Mouse (Mus musculus): ENCODE results near the gene Olfr1208. TPM values are rescaled to one million over a fixed set of nuclear protein-coding genes. Genes with fewer than 3 reads are reported as not detected.

Gene Olfr1208
- total RNA-seq (2014; rRNA removed) (not detected in 2 replicates), polyA plus RNA-seq (2012; rRNA removed) (not detected in 2 replicates)

DNA sequence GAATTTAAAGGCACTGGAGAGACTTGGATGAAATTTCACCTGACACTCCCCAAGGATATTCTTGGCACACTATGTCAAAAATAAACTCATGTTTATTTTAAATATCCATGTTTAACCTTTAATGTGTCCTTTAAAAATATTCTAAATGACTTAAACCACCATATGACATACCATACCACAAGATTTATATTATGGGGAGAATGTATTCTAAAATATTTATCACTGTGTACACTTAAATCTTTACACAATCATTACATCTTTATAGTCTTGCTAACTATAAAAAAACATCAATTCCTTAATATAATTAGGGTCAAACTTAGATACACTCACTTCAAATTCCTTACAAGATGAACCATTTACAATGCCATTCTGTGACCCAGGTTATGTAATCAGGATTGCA lies at the start of gene Olfr1208:
TSS of gene Olfr1208 (minus strand) at position 101 of the 400 bp plus-strand sequence.
- DNase-seq (ENCODE audit: extremely low read depth, low read depth, low spot score) = no peak
- H3K9ac ChIP-seq (ENCODE audit: low read depth, low read length) = no peak within 1 kb of the TSS
- H3K79me2 ChIP-seq (ENCODE audit: control insufficient read depth, insufficient read depth, low read length) = no peaks in the 10 kb centered on the region
- H3K36me3 ChIP-seq (ENCODE audit: control insufficient read depth, insufficient read depth, low read length) = no peaks in the 10 kb centered on the region
- no peaks in the 10 kb centered on the region for H3K27me3 ChIP-seq (ENCODE audit: control insufficient read depth, insufficient read depth, low read length)
- TF ChIP-seq CTCF (IDR thresholded peaks at IDR 0.05; ENCODE audit: low read depth, low read length) (no peak), POLR2A (IDR thresholded peaks at IDR 0.05; ENCODE audit: extremely low read depth, insufficient read depth, low read length) (no peak)
- H3K27ac ChIP-seq (replicated peaks; ENCODE audit: insufficient read depth, low read depth, low read length) = no peak within 1 kb of the TSS
- H3K4me3 ChIP-seq (ENCODE audit: insufficient read depth, low read depth, low read length) = no peak within 1 kb of the TSS
- no peaks in the 10 kb centered on the region for H3K4me1 ChIP-seq (ENCODE audit: control insufficient read depth, insufficient read depth, low read length)

- 91% methylated on average over 1 of the region's 1 CpGs for WGBS
- Histone ChIP-seq H3K36me3 (ENCODE audit: control insufficient read depth, insufficient read depth, low read length) (no peaks in the 10 kb centered on the region), H3K27ac (replicated peaks; ENCODE audit: insufficient read depth, low read depth, low read length) (no peak within 1 kb of the TSS), H3K79me2 (ENCODE audit: control insufficient read depth, insufficient read depth, low read length) (no peaks in the 10 kb centered on the region), H3K4me3 (ENCODE audit: insufficient read depth, low read depth, low read length) (no peak within 1 kb of the TSS), H3K4me1 (ENCODE audit: control insufficient read depth, insufficient read depth, low read length) (no peaks in the 10 kb centered on the region), H3K27me3 (ENCODE audit: control insufficient read depth, insufficient read depth, low read length) (no peaks in the 10 kb centered on the region), H3K9ac (ENCODE audit: low read depth, low read length) (no peak within 1 kb of the TSS)
- no peak for DNase-seq (ENCODE audit: extremely low read depth, low read depth, low spot score)
- TF ChIP-seq POLR2A (IDR thresholded peaks at IDR 0.05; ENCODE audit: extremely low read depth, insufficient read depth, low read length) (no peak), CTCF (IDR thresholded peaks at IDR 0.05; ENCODE audit: low read depth, low read length) (no peak)
Measured at GRCm38 (mm10) chr2:88938011-88938410, 35.9 kb upstream of the Olfr1208 start, which contains the start of gene Olfr1211. Gene Olfr1211 (minus strand): TSS chr2:88938111.

GRCm38 (mm10) chr2:88915057-88915456 lies 12.9 kb upstream of the Olfr1208 start, which contains the start of gene Olfr1209:
Gene Olfr1209 (minus strand): TSS chr2:88915157.
- H3K4me3 ChIP-seq (ENCODE audit: insufficient read depth, low read depth, low read length) = no peak within 1 kb of the TSS
- no peak within 1 kb of the TSS for H3K27ac ChIP-seq (replicated peaks; ENCODE audit: insufficient read depth, low read depth, low read length)
- no peak for TF ChIP-seq POLR2A (IDR thresholded peaks at IDR 0.05; ENCODE audit: extremely low read depth, insufficient read depth, low read length)
- TF ChIP-seq CTCF (IDR thresholded peaks at IDR 0.05; ENCODE audit: low read depth, low read length) = no peak
- H3K4me1 ChIP-seq (ENCODE audit: control insufficient read depth, insufficient read depth, low read length) = no peaks in the 10 kb centered on the region
- no peaks in the 10 kb centered on the region for H3K79me2 ChIP-seq (ENCODE audit: control insufficient read depth, insufficient read depth, low read length)
- WGBS = 81% methylated on average over 3 of the region's 3 CpGs
- no peaks in the 10 kb centered on the region for H3K36me3 ChIP-seq (ENCODE audit: control insufficient read depth, insufficient read depth, low read length)
- H3K27me3 ChIP-seq (ENCODE audit: control insufficient read depth, insufficient read depth, low read length) = no peaks in the 10 kb centered on the region
- no peak within 1 kb of the TSS for H3K9ac ChIP-seq (ENCODE audit: low read depth, low read length)
- no peak for DNase-seq (ENCODE audit: extremely low read depth, low read depth, low spot score)

DNA sequence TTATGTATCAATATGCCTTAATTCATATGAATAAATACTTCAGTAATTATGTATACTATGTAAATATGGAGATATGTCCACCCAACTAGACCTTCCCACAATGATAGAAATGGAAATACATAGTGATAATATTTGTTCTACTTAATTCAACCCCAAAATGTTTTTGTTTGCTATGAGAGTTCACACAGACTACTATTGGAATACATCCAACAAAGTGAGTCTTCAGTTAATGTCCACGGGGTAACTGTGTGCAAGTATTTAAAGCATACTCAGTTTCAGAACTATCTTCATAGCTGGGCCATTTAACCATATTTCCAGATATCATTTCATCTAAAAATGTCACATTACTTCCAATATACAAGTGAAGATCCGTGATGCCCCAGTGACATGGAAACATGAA lies 39.2 kb downstream of the Olfr1208 start, which contains the start of gene Olfr1206:
TSS of gene Olfr1206 (plus strand) at position 301 of the 400 bp plus-strand sequence.
- no peaks in the 10 kb centered on the region for H3K36me3 ChIP-seq (ENCODE audit: control insufficient read depth, insufficient read depth, low read length)
- no peak for DNase-seq (ENCODE audit: extremely low read depth, low read depth, low spot score)
- no peak within 1 kb of the TSS for H3K9ac ChIP-seq (ENCODE audit: low read depth, low read length)
- no peak within 1 kb of the TSS for H3K4me3 ChIP-seq (ENCODE audit: insufficient read depth, low read depth, low read length)
- H3K27ac ChIP-seq (replicated peaks; ENCODE audit: insufficient read depth, low read depth, low read length) = no peak within 1 kb of the TSS
- H3K27me3 ChIP-seq (ENCODE audit: control insufficient read depth, insufficient read depth, low read length) = no peaks in the 10 kb centered on the region
- TF ChIP-seq CTCF (IDR thresholded peaks at IDR 0.05; ENCODE audit: low read depth, low read length) = no peak
- TF ChIP-seq POLR2A (IDR thresholded peaks at IDR 0.05; ENCODE audit: extremely low read depth, insufficient read depth, low read length) = no peak
- no peaks in the 10 kb centered on the region for H3K79me2 ChIP-seq (ENCODE audit: control insufficient read depth, insufficient read depth, low read length)
- WGBS = 72% methylated on average over 2 of the region's 2 CpGs
- H3K4me1 ChIP-seq (ENCODE audit: control insufficient read depth, insufficient read depth, low read length) = no peaks in the 10 kb centered on the region

- Histone ChIP-seq H3K27ac (replicated peaks; ENCODE audit: insufficient read depth, low read depth, low read length) (no peak within 1 kb of the TSS), H3K36me3 (ENCODE audit: control insufficient read depth, insufficient read depth, low read length) (no peaks in the 10 kb centered on the region), H3K27me3 (ENCODE audit: control insufficient read depth, insufficient read depth, low read length) (no peaks in the 10 kb centered on the region), H3K9ac (ENCODE audit: low read depth, low read length) (no peak within 1 kb of the TSS), H3K4me1 (ENCODE audit: control insufficient read depth, insufficient read depth, low read length) (no peaks in the 10 kb centered on the region), H3K4me3 (ENCODE audit: insufficient read depth, low read depth, low read length) (no peak within 1 kb of the TSS), H3K79me2 (ENCODE audit: control insufficient read depth, insufficient read depth, low read length) (no peaks in the 10 kb centered on the region)
- TF ChIP-seq POLR2A (IDR thresholded peaks at IDR 0.05; ENCODE audit: extremely low read depth, insufficient read depth, low read length) (no peak), CTCF (IDR thresholded peaks at IDR 0.05; ENCODE audit: low read depth, low read length) (no peak)
- WGBS = 77% methylated on average over 1 of the region's 1 CpGs
- DNase-seq (ENCODE audit: extremely low read depth, low read depth, low spot score) = no peak
Measured at GRCm38 (mm10) chr2:88848992-88849391, 53.1 kb downstream of the Olfr1208 start, which contains the start of gene Olfr1204. Gene Olfr1204 (plus strand): TSS chr2:88849292.

Other genes starting within 250 kb of the Olfr1208 start
- not detected in 2 replicates for gene Olfr1193, start 226.7 kb downstream of the Olfr1208 start, total RNA-seq (2014; rRNA removed)
- gene Olfr1193, start 226.7 kb downstream of the Olfr1208 start, polyA plus RNA-seq (2012; rRNA removed) = not detected in 2 replicates
- gene Olfr1195, start 213.1 kb downstream of the Olfr1208 start, total RNA-seq (2014; rRNA removed) = not detected in 2 replicates
- not detected in 2 replicates for gene Olfr1195, start 213.1 kb downstream of the Olfr1208 start, polyA plus RNA-seq (2012; rRNA removed)
- gene Olfr1196, start 197.7 kb downstream of the Olfr1208 start, total RNA-seq (2014; rRNA removed) = not detected in 2 replicates
- not detected in 2 replicates for gene Olfr1196, start 197.7 kb downstream of the Olfr1208 start, polyA plus RNA-seq (2012; rRNA removed)
- not detected in 2 replicates for gene Olfr1197, start 169.9 kb downstream of the Olfr1208 start, total RNA-seq (2014; rRNA removed)
- gene Olfr1197, start 169.9 kb downstream of the Olfr1208 start, polyA plus RNA-seq (2012; rRNA removed) = not detected in 2 replicates
- gene Olfr1198, start 150.9 kb downstream of the Olfr1208 start, total RNA-seq (2014; rRNA removed) = not detected in 2 replicates
- gene Olfr1198, start 150.9 kb downstream of the Olfr1208 start, polyA plus RNA-seq (2012; rRNA removed) = not detected in 2 replicates
- gene Olfr1199, start 141.8 kb downstream of the Olfr1208 start, total RNA-seq (2014; rRNA removed) = not detected in 2 replicates
- not detected in 2 replicates for gene Olfr1199, start 141.8 kb downstream of the Olfr1208 start, polyA plus RNA-seq (2012; rRNA removed)
- not detected in 2 replicates for gene Olfr1200, start 131.8 kb downstream of the Olfr1208 start, total RNA-seq (2014; rRNA removed)
- not detected in 2 replicates for gene Olfr1200, start 131.8 kb downstream of the Olfr1208 start, polyA plus RNA-seq (2012; rRNA removed)
- gene Olfr1201, start 109.3 kb downstream of the Olfr1208 start, total RNA-seq (2014; rRNA removed) = not detected in 2 replicates
- not detected in 2 replicates for gene Olfr1201, start 109.3 kb downstream of the Olfr1208 start, polyA plus RNA-seq (2012; rRNA removed)
- not detected in 2 replicates for gene Olfr1202, start 87.8 kb downstream of the Olfr1208 start, total RNA-seq (2014; rRNA removed)
- gene Olfr1202, start 87.8 kb downstream of the Olfr1208 start, polyA plus RNA-seq (2012; rRNA removed) = not detected in 2 replicates
- gene Olfr1205, start 72.6 kb downstream of the Olfr1208 start, total RNA-seq (2014; rRNA removed) = not detected in 2 replicates
- gene Olfr1205, start 72.6 kb downstream of the Olfr1208 start, polyA plus RNA-seq (2012; rRNA removed) = not detected in 2 replicates
- not detected in 2 replicates for gene Olfr1204, start 53.0 kb downstream of the Olfr1208 start, total RNA-seq (2014; rRNA removed)
- gene Olfr1204, start 53.0 kb downstream of the Olfr1208 start, polyA plus RNA-seq (2012; rRNA removed) = not detected in 2 replicates
- gene Olfr1206, start 39.1 kb downstream of the Olfr1208 start, total RNA-seq (2014; rRNA removed) = not detected in 2 replicates
- not detected in 2 replicates for gene Olfr1206, start 39.1 kb downstream of the Olfr1208 start, polyA plus RNA-seq (2012; rRNA removed)
- gene Olfr1209, start 12.8 kb upstream of the Olfr1208 start, total RNA-seq (2014; rRNA removed) = not detected in 2 replicates
- gene Olfr1209, start 12.8 kb upstream of the Olfr1208 start, polyA plus RNA-seq (2012; rRNA removed) = not detected in 2 replicates
- gene Olfr1211, start 35.8 kb upstream of the Olfr1208 start, total RNA-seq (2014; rRNA removed) = not detected in 2 replicates
- not detected in 2 replicates for gene Olfr1211, start 35.8 kb upstream of the Olfr1208 start, polyA plus RNA-seq (2012; rRNA removed)
- not detected in 2 replicates for gene Olfr1212, start 51.7 kb upstream of the Olfr1208 start, total RNA-seq (2014; rRNA removed)
- not detected in 2 replicates for gene Olfr1212, start 51.7 kb upstream of the Olfr1208 start, polyA plus RNA-seq (2012; rRNA removed)
- gene Gm13762, start 78.0 kb upstream of the Olfr1208 start, total RNA-seq (2014; rRNA removed) = not detected in 2 replicates
- not detected in 2 replicates for gene Gm13762, start 78.0 kb upstream of the Olfr1208 start, polyA plus RNA-seq (2012; rRNA removed)
- gene Olfr1214, start 90.3 kb upstream of the Olfr1208 start, total RNA-seq (2014; rRNA removed) = not detected in 2 replicates
- gene Olfr1214, start 90.3 kb upstream of the Olfr1208 start, polyA plus RNA-seq (2012; rRNA removed) = not detected in 2 replicates
- not detected in 2 replicates for gene Olfr1215, start 104.7 kb upstream of the Olfr1208 start, total RNA-seq (2014; rRNA removed)
- not detected in 2 replicates for gene Olfr1215, start 104.7 kb upstream of the Olfr1208 start, polyA plus RNA-seq (2012; rRNA removed)
- gene Olfr1216, start 116.0 kb upstream of the Olfr1208 start, total RNA-seq (2014; rRNA removed) = not detected in 2 replicates
- not detected in 2 replicates for gene Olfr1216, start 116.0 kb upstream of the Olfr1208 start, polyA plus RNA-seq (2012; rRNA removed)
- gene Olfr1217, start 129.8 kb upstream of the Olfr1208 start, total RNA-seq (2014; rRNA removed) = not detected in 2 replicates
- gene Olfr1217, start 129.8 kb upstream of the Olfr1208 start, polyA plus RNA-seq (2012; rRNA removed) = not detected in 2 replicates
- not detected in 2 replicates for gene Olfr1218, start 158.9 kb upstream of the Olfr1208 start, total RNA-seq (2014; rRNA removed)
- not detected in 2 replicates for gene Olfr1218, start 158.9 kb upstream of the Olfr1208 start, polyA plus RNA-seq (2012; rRNA removed)
- gene Olfr1219, start 181.2 kb upstream of the Olfr1208 start, total RNA-seq (2014; rRNA removed) = not detected in 2 replicates
- not detected in 2 replicates for gene Olfr1219, start 181.2 kb upstream of the Olfr1208 start, polyA plus RNA-seq (2012; rRNA removed)
- not detected in 2 replicates for gene Olfr1220, start 204.5 kb upstream of the Olfr1208 start, total RNA-seq (2014; rRNA removed)
- gene Olfr1220, start 204.5 kb upstream of the Olfr1208 start, polyA plus RNA-seq (2012; rRNA removed) = not detected in 2 replicates
- gene Olfr1221, start 215.0 kb upstream of the Olfr1208 start, total RNA-seq (2014; rRNA removed) = not detected in 2 replicates
- gene Olfr1221, start 215.0 kb upstream of the Olfr1208 start, polyA plus RNA-seq (2012; rRNA removed) = not detected in 2 replicates
- not detected in 2 replicates for gene Olfr1222, start 230.7 kb upstream of the Olfr1208 start, total RNA-seq (2014; rRNA removed)
- not detected in 2 replicates for gene Olfr1222, start 230.7 kb upstream of the Olfr1208 start, polyA plus RNA-seq (2012; rRNA removed)
- not detected in 2 replicates for gene Olfr1223, start 249.2 kb upstream of the Olfr1208 start, total RNA-seq (2014; rRNA removed)
- gene Olfr1223, start 249.2 kb upstream of the Olfr1208 start, polyA plus RNA-seq (2012; rRNA removed) = not detected in 2 replicates